Mouse (Mus musculus): ENCODE results near the gene Slc25a26.

The Slc25a26 gene

GRCm38 (mm10) chr6:94499897-94500623 is at the start of gene Slc25a26:
Gene Slc25a26 (plus strand): TSS chr6:94500331.
- peak; percentile 87 for DNase-seq (ENCODE audit: low read depth, low spot score)

- DNase-seq (ENCODE audit: low read depth, low spot score): peak; percentile 41
Observed at GRCm38 (mm10) chr6:94464037-94464891, 35.9 kb upstream of the Slc25a26 start.

- no peak for DNase-seq (ENCODE audit: low read depth, low spot score)
Observed at GRCm38 (mm10) chr6:94466508-94467205, 33.5 kb upstream of the Slc25a26 start.

GRCm38 (mm10) chr6:94492739-94493138 is 7.4 kb upstream of the Slc25a26 start:
- no peak for DNase-seq (ENCODE audit: low read depth, low spot score)

- DNase-seq (ENCODE audit: low read depth, low spot score): no peak
Observed at GRCm38 (mm10) chr6:94503963-94504362, 3.8 kb downstream of the Slc25a26 start.

- no peak for DNase-seq (ENCODE audit: low read depth, low spot score)
Observed at GRCm38 (mm10) chr6:94507921-94508320, 7.8 kb downstream of the Slc25a26 start.

GRCm38 (mm10) chr6:94508807-94509206 is 8.7 kb downstream of the Slc25a26 start:
- DNase-seq (ENCODE audit: low read depth, low spot score): no peak

- no peak for DNase-seq (ENCODE audit: low read depth, low spot score)
Observed at GRCm38 (mm10) chr6:94509220-94509619, 9.1 kb downstream of the Slc25a26 start.

GRCm38 (mm10) chr6:94518171-94518570 is 18.0 kb downstream of the Slc25a26 start:
- no peak for DNase-seq (ENCODE audit: low read depth, low spot score)

- DNase-seq (ENCODE audit: low read depth, low spot score): peak; percentile 21
Observed at GRCm38 (mm10) chr6:94524335-94524734, 24.2 kb downstream of the Slc25a26 start.

GRCm38 (mm10) chr6:94530756-94531155 is 30.6 kb downstream of the Slc25a26 start:
- no peak for DNase-seq (ENCODE audit: low read depth, low spot score)

- no peak for DNase-seq (ENCODE audit: low read depth, low spot score)
Observed at GRCm38 (mm10) chr6:94532086-94532485, 32.0 kb downstream of the Slc25a26 start.

GRCm38 (mm10) chr6:94536478-94536877 is 36.3 kb downstream of the Slc25a26 start:
- no peak for DNase-seq (ENCODE audit: low read depth, low spot score)

GRCm38 (mm10) chr6:94537652-94538051 is 37.5 kb downstream of the Slc25a26 start:
- DNase-seq (ENCODE audit: low read depth, low spot score): no peak

- no peak for DNase-seq (ENCODE audit: low read depth, low spot score)
Observed at GRCm38 (mm10) chr6:94540090-94540489, 40.0 kb downstream of the Slc25a26 start.

GRCm38 (mm10) chr6:94540615-94541014 is 40.5 kb downstream of the Slc25a26 start:
- DNase-seq (ENCODE audit: low read depth, low spot score): no peak

- DNase-seq (ENCODE audit: low read depth, low spot score): no peak
Observed at GRCm38 (mm10) chr6:94541133-94541532, 41.0 kb downstream of the Slc25a26 start.

GRCm38 (mm10) chr6:94541854-94542253 is 41.7 kb downstream of the Slc25a26 start:
- DNase-seq (ENCODE audit: low read depth, low spot score): no peak

GRCm38 (mm10) chr6:94543902-94544840 is 44.0 kb downstream of the Slc25a26 start:
- peak; percentile 31 for DNase-seq (ENCODE audit: low read depth, low spot score)

GRCm38 (mm10) chr6:94547239-94547638 is 47.1 kb downstream of the Slc25a26 start:
- DNase-seq (ENCODE audit: low read depth, low spot score): no peak

GRCm38 (mm10) chr6:94550298-94550697 is 50.2 kb downstream of the Slc25a26 start:
- no peak for DNase-seq (ENCODE audit: low read depth, low spot score)
